Mouse (Mus musculus) 3134 (cell line): ENCODE results near the gene Gm49392.
"Not testable (repeated sequence)": the region's sequence is repeated elsewhere in the genome, so short reads cannot be mapped to it uniquely, and the experiment has no call there.

Experiments
- DNase-seq: peaks from one replicate; pipeline ENCODE4 v3.0.0-alpha.2; 2011; ENCODE audit warnings: low spot score; ENCODE audit not compliant: insufficient read length; ENCODE audit errors: extremely low read depth

The Gm49392 gene

GRCm38 (mm10) chr13:60896794-60897193 is at the start of gene Gm49392:
Gm49392 (minus strand) TSS chr13:60896894.
- DNase-seq: not testable (repeated sequence)

- not testable (repeated sequence) for DNase-seq
These were observed 45.2 kb upstream of the Gm49392 start, which contains the start of gene Tpbpa for GRCm38 (mm10) chr13:60941884-60942283. Tpbpa (minus strand) TSS chr13:60941984.

- DNase-seq: peak; percentile 37
These were observed 39.8 kb upstream of the Gm49392 start, which contains the start of the genes Gm49391 and Ctla2a for GRCm38 (mm10) chr13:60936500-60936901. Gm49391 (minus strand) TSS chr13:60936571. Ctla2a (minus strand) TSS chr13:60936625.

- DNase-seq: not testable (repeated sequence)
These were observed 38.8 kb upstream of the Gm49392 start, which contains the start of gene Gm49393 for GRCm38 (mm10) chr13:60935490-60935889. Gm49393 (minus strand) TSS chr13:60935590.

GRCm38 (mm10) chr13:60904780-60905179 is 8.1 kb upstream of the Gm49392 start, which contains the start of gene Tpbpb:
Tpbpb (minus strand) TSS chr13:60904880.
- not testable (repeated sequence) for DNase-seq

GRCm38 (mm10) chr13:60897328-60897727 is 634 bp upstream of the Gm49392 start, which contains the start of gene Ctla2b:
Ctla2b (minus strand) TSS chr13:60897447.
- peak; percentile 64 for DNase-seq

GRCm38 (mm10) chr13:60895406-60896160 is 1.1 kb downstream of the Gm49392 start:
- DNase-seq: no peak

GRCm38 (mm10) chr13:60892301-60892700 is 4.4 kb downstream of the Gm49392 start:
- DNase-seq: no peak

GRCm38 (mm10) chr13:60864281-60864680 is 32.4 kb downstream of the Gm49392 start, which contains the start of gene 4930486L24Rik:
4930486L24Rik (minus strand) TSS chr13:60864475.
- DNase-seq: no peak

GRCm38 (mm10) chr13:60848241-60849120 is 48.2 kb downstream of the Gm49392 start:
- no peak for DNase-seq

GRCm38 (mm10) chr13:60843153-60843552 is 53.5 kb downstream of the Gm49392 start:
- no peak for DNase-seq

GRCm38 (mm10) chr13:60842703-60843102 is 54.0 kb downstream of the Gm49392 start:
- DNase-seq: no peak

- no peak for DNase-seq
These were observed 57.3 kb downstream of the Gm49392 start for GRCm38 (mm10) chr13:60839353-60839902.

GRCm38 (mm10) chr13:60826052-60826451 is 70.6 kb downstream of the Gm49392 start:
- DNase-seq: no peak

- DNase-seq: peak; percentile 43
These were observed 76.1 kb downstream of the Gm49392 start for GRCm38 (mm10) chr13:60820486-60821175.

GRCm38 (mm10) chr13:60819469-60819868 is 77.2 kb downstream of the Gm49392 start:
- DNase-seq: no peak

GRCm38 (mm10) chr13:60813722-60814121 is 83.0 kb downstream of the Gm49392 start:
- no peak for DNase-seq

- no peak for DNase-seq
These were observed 83.9 kb downstream of the Gm49392 start for GRCm38 (mm10) chr13:60812768-60813167.

GRCm38 (mm10) chr13:60809690-60810089 is 87.0 kb downstream of the Gm49392 start:
- DNase-seq: no peak

- no peak for DNase-seq
These were observed 93.9 kb downstream of the Gm49392 start, which contains the start of gene Ctsll3 for GRCm38 (mm10) chr13:60802749-60803148. Ctsll3 (minus strand) TSS chr13:60802849.
